ENCODE assay signal across 8 mouse cellular contexts in the genomic region with DNA sequence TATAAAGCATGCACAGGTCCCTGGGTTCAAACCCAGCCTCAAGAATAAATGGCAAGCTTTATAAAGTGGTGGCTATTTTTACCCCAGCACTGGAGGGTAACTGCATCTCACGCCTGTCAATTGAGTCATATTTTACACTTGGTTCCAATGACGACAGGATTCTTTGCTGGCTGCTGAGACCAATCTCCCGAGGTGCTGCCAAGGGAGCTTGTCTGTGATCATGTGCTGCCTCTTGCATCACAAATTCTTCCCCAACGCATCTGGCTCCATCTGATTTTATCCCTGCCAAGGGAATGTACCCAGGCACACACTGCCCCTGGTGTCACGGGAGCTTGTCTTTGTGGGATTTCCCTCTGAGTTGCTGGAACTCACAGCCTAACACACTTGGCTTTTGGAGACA.
DNase-seq lines count a peak whose midpoint lies in the region; ATAC-seq and TF ChIP-seq lines count a peak whose summit lies in the region.
"Had no signal": no experiment of that assay in that cellular context is flagged by ENCODE, and none has a peak within 500 bp of the region (broad histone marks: within the 10 kb centered on the region; RNA-seq: fewer than 3 reads in every experiment).

No protein-coding gene starts in this region.

- H3K79me2 ChIP-seq in liver, adult 2 months (ENCODE audit: control insufficient read depth, insufficient read depth, low read length): no peaks in the 10 kb centered on the region

- H3K27me3 ChIP-seq in liver, adult 2 months (ENCODE audit: control insufficient read depth, insufficient read depth, low read length): no peaks in the 10 kb centered on the region; the same call in 1 of the 2 replicates
- H3K27me3 ChIP-seq in liver, embryonic 12.5 days (replicated peaks): no peaks in the 10 kb centered on the region
- no peaks in the 10 kb centered on the region for H3K27me3 ChIP-seq in heart, embryonic 10.5 days (ENCODE audit: insufficient read depth, poor library complexity, severe bottlenecking)
- no peaks in the 10 kb centered on the region for H3K27me3 ChIP-seq in intestine, embryonic 15.5 days (replicated peaks)
- H3K27me3 ChIP-seq in hindbrain, embryonic 12.5 days: no peaks in the 10 kb centered on the region

- H3K9ac ChIP-seq in liver, adult 2 months (ENCODE audit: low read depth, low read length): no peak overlapping the region
- no peak overlapping the region for H3K9ac ChIP-seq in liver, embryonic 12.5 days
- H3K9ac ChIP-seq in intestine, embryonic 15.5 days: no peak overlapping the region
- no peak overlapping the region for H3K9ac ChIP-seq in hindbrain, embryonic 12.5 days

- H3K4me2 ChIP-seq in liver, embryonic 12.5 days: no peak overlapping the region
- H3K4me2 ChIP-seq in intestine, embryonic 15.5 days (replicated peaks): no peak overlapping the region
- H3K4me2 ChIP-seq in hindbrain, embryonic 12.5 days (replicated peaks): no peak overlapping the region

- peak; percentile 19 for DNase-seq in liver, adult 2 months (ENCODE audit: extremely low read depth, low read depth, low spot score)
- DNase-seq in adrenal gland, postnatal 36 days: peak; percentile 34 to 38
- DNase-seq in heart, embryonic 10.5 days (ENCODE audit: low spot score): no peak
- DNase-seq in lung, postnatal 36 days: peak; percentile 54
- DNase-seq: liver had no signal

- no peak overlapping the region for H3K27ac ChIP-seq in liver, adult 2 months (replicated peaks; ENCODE audit: insufficient read depth, low read depth, low read length)
- H3K27ac ChIP-seq in liver, embryonic 12.5 days: no peak overlapping the region
- H3K27ac ChIP-seq in heart, embryonic 10.5 days: peak overlapping the region; percentile 24; the same call in 1 of the 2 replicates
- no peak overlapping the region for H3K27ac ChIP-seq in intestine, embryonic 15.5 days
- H3K27ac ChIP-seq in hindbrain, embryonic 12.5 days: no peak overlapping the region

- H3K4me1 ChIP-seq in liver, adult 2 months (ENCODE audit: control insufficient read depth, insufficient read depth, low read length): no peaks in the 10 kb centered on the region
- no peaks in the 10 kb centered on the region for H3K4me1 ChIP-seq in liver, embryonic 12.5 days
- peaks cover 6% of the 10 kb centered on the region; the same call in 1 of the 2 replicates for H3K4me1 ChIP-seq in heart, embryonic 10.5 days
- H3K4me1 ChIP-seq in intestine, embryonic 15.5 days (replicated peaks): no peaks in the 10 kb centered on the region
- H3K4me1 ChIP-seq in hindbrain, embryonic 12.5 days: no peaks in the 10 kb centered on the region

- 38% methylated on average over 5 of the region's 5 CpGs for WGBS in liver, adult 2 months
- 54% methylated on average over 5 of the region's 5 CpGs for whole genome bisulfite sequencing in liver, embryonic 12.5 days (ENCODE audit: insufficient replicate concordance)
- 43% methylated on average over 5 of the region's 5 CpGs for WGBS in heart, embryonic 10.5 days
- 63% methylated on average over 5 of the region's 5 CpGs for whole genome bisulfite sequencing in intestine, embryonic 15.5 days
- WGBS in hindbrain, embryonic 12.5 days: 61% methylated on average over 5 of the region's 5 CpGs

- TF ChIP-seq POLR2A in liver, adult 2 months (IDR thresholded peaks at IDR 0.05; ENCODE audit: extremely low read depth, insufficient read depth, low read length): no peak

- ATAC-seq in liver, embryonic 12.5 days: no peak
- no peak for ATAC-seq in intestine, embryonic 15.5 days
- no peak for ATAC-seq in hindbrain, embryonic 12.5 days (ENCODE audit: low FRiP score)

- TF ChIP-seq CTCF in liver, adult 2 months (IDR thresholded peaks at IDR 0.05; ENCODE audit: low read depth, low read length): no peak

- H3K9me3 ChIP-seq in liver, embryonic 12.5 days (replicated peaks): no peaks in the 10 kb centered on the region
- no peaks in the 10 kb centered on the region for H3K9me3 ChIP-seq in heart, embryonic 10.5 days
- H3K9me3 ChIP-seq in intestine, embryonic 15.5 days: no peaks in the 10 kb centered on the region
- H3K9me3 ChIP-seq in hindbrain, embryonic 12.5 days (replicated peaks): no peaks in the 10 kb centered on the region

- H3K36me3 ChIP-seq in liver, adult 2 months (ENCODE audit: control insufficient read depth, insufficient read depth, low read length): no peaks in the 10 kb centered on the region
- no peaks in the 10 kb centered on the region for H3K36me3 ChIP-seq in liver, embryonic 12.5 days
- no peaks in the 10 kb centered on the region for H3K36me3 ChIP-seq in heart, embryonic 10.5 days
- H3K36me3 ChIP-seq in intestine, embryonic 15.5 days: no peaks in the 10 kb centered on the region
- H3K36me3 ChIP-seq in hindbrain, embryonic 12.5 days: no peaks in the 10 kb centered on the region

- H3K4me3 ChIP-seq in liver, adult 2 months (ENCODE audit: insufficient read depth, low read depth, low read length): no peak overlapping the region
- no peak overlapping the region for H3K4me3 ChIP-seq in liver, embryonic 12.5 days
- H3K4me3 ChIP-seq in heart, embryonic 10.5 days: no peak overlapping the region
- H3K4me3 ChIP-seq in intestine, embryonic 15.5 days (replicated peaks): no peak overlapping the region
- no peak overlapping the region for H3K4me3 ChIP-seq in hindbrain, embryonic 12.5 days
